Mouse (Mus musculus) myocyte (in vitro differentiated cells): Measurements from ENCODE around the gene Mfsd5. TPM values are rescaled to one million over a fixed set of nuclear protein-coding genes. Genes with fewer than 3 reads are reported as not detected.
A peak's percentile ranks its signal among the peaks of the same experiment; 100 is the strongest.

Experiments used
- H3K27me3 ChIP-seq: one replicate; pipeline ENCODE4 v1.6.1; 2011; ENCODE audit not compliant: control insufficient read depth, insufficient read depth, insufficient read length
- H3K36me3 ChIP-seq: one replicate; pipeline ENCODE4 v1.6.1; 2011; ENCODE audit not compliant: control insufficient read depth, insufficient read depth
- H3K4me2 ChIP-seq: one replicate; pipeline ENCODE4 v1.6.1; 2011; ENCODE audit warnings: low read depth, control low read depth
- H3K4me3 ChIP-seq: one replicate; pipeline ENCODE4 v1.5.1; 2011; ENCODE audit warnings: mild to moderate bottlenecking, control low read depth, moderate library complexity
- H3K79me2 ChIP-seq: one replicate; pipeline ENCODE4 v1.6.1; 2011; ENCODE audit not compliant: control insufficient read depth, insufficient read depth
- H3ac ChIP-seq: one replicate; pipeline ENCODE4 v1.6.1; 2011; ENCODE audit not compliant: control insufficient read depth, insufficient read length
- CEBPB ChIP-seq: IDR thresholded peaks from 2 replicates; pipeline ENCODE4 v1.6.1; 2011; ENCODE audit warnings: mild to moderate bottlenecking, moderate library complexity; ENCODE audit not compliant: poor library complexity, insufficient read depth, severe bottlenecking
- E2F4 ChIP-seq: IDR thresholded peaks from one replicate; pipeline ENCODE4 v1.6.1; 2011; ENCODE audit warnings: mild to moderate bottlenecking, control low read depth, moderate library complexity; ENCODE audit not compliant: insufficient read depth
- MAX ChIP-seq: IDR thresholded peaks from one replicate; pipeline ENCODE4 v1.6.1; 2011; ENCODE audit warnings: low read depth, mild to moderate bottlenecking, control low read depth
- MYOD1 ChIP-seq, 3 experiments: IDR thresholded peaks; one replicate each; pipeline ENCODE4 v1.6.1; 2011; ENCODE audit warnings: control low read depth in 2 of 3, low read depth in 2 of 3, mild to moderate bottlenecking in 2 of 3, moderate library complexity in 1 of 3; ENCODE audit not compliant: insufficient read length in 2 of 3, control insufficient read depth in 1 of 3
- MYOG ChIP-seq, 3 experiments: IDR thresholded peaks; one replicate each; pipeline ENCODE4 v1.6.1; 2011; ENCODE audit warnings: control low read depth in 2 of 3, low read depth in 2 of 3, mild to moderate bottlenecking in 2 of 3; ENCODE audit not compliant: insufficient read length in 2 of 3, control insufficient read depth in 1 of 3, insufficient read depth in 1 of 3
- POLR2A ChIP-seq: IDR thresholded peaks from one replicate; pipeline ENCODE4 v1.6.1; 2011; ENCODE audit warnings: low read depth, mild to moderate bottlenecking, control low read depth, moderate library complexity; ENCODE audit not compliant: insufficient read length
- POLR2AphosphoS2 ChIP-seq: IDR thresholded peaks from one replicate; pipeline ENCODE4 v1.6.1; 2011; ENCODE audit warnings: low read depth, control low read depth; ENCODE audit not compliant: insufficient read length
- REST ChIP-seq: IDR thresholded peaks from one replicate; pipeline ENCODE4 v1.6.1; 2011; ENCODE audit warnings: mild to moderate bottlenecking, control low read depth, moderate library complexity; ENCODE audit not compliant: insufficient read depth, insufficient read length
- SRF ChIP-seq: IDR thresholded peaks from one replicate; pipeline ENCODE4 v1.6.1; 2011; ENCODE audit warnings: low read depth; ENCODE audit not compliant: control insufficient read depth, insufficient read length
- TCF12 ChIP-seq: IDR thresholded peaks from one replicate; pipeline ENCODE4 v1.6.1; 2011; ENCODE audit warnings: mild to moderate bottlenecking, control low read depth; ENCODE audit not compliant: poor library complexity, insufficient read depth, severe bottlenecking
- TCF3 ChIP-seq: IDR thresholded peaks from one replicate; pipeline ENCODE4 v1.6.1; 2011; ENCODE audit warnings: low read depth, control low read depth; ENCODE audit not compliant: insufficient read length
- USF1 ChIP-seq: IDR thresholded peaks from one replicate; pipeline ENCODE4 v1.6.1; 2011; ENCODE audit warnings: low read depth, mild to moderate bottlenecking, control low read depth, moderate library complexity
- polyA plus RNA-seq: library from polyadenylated mRNA; unstranded; fragments of >200 nt; fragmentation: generic; extraction: Trizol; gene quantifications from one replicate; pipeline ENCODE4 v1.2.1, GENCODE M21; 2012; ENCODE audit warnings: missing spikeins

Gene Mfsd5
- polyA plus RNA-seq, 1 experiment: 83.3 TPM

DNA sequence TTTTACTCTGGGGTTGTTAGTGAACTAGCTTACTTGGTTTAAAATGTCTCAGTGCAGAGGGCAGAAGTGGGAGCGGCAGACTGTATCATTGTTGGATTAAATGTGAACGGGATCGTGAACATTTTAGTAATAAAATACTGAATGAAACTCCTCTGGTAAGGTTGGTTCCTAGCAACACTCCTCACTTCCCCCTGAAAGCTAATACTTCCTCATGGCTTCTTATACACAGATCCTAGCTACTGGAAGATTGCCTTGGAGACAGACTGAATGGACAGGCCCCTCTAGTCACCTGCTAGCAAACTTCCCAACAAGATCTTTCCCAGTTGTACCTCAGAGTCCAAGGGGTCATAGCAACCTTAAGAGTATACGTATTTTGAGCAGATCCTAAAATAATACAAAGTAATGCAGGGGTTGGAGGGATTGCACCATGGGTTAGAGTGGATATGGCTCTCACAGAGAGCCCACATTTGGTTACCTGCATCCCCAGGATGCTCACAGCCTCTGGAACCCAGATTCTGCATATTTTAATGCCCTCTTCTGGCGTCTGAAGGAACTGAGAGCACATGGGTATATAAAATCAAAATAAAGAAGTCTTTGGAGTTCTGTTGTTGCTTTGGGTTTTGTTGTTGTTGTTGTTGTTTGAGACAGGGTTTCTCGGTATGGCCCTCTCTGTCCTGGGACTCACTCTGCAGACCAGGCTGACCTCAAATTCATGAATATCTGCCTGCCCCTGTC is 5.1 kb upstream of the Mfsd5 start:
- H3ac ChIP-seq: no peak overlapping the region
- no peaks in the 10 kb centered on the region for H3K79me2 ChIP-seq
- H3K36me3 ChIP-seq: no peaks in the 10 kb centered on the region
- TF ChIP-seq REST (no peak), MYOD1 (IDR thresholded peaks at IDR 0.05; ENCODE audit: control insufficient read depth in 1 of 3, insufficient read length in 2 of 3, low read depth in 2 of 3) (no peak), SRF (no peak), TCF3 (no peak), E2F4 (no peak)
- H3K27me3 ChIP-seq: no peaks in the 10 kb centered on the region
- H3K4me3 ChIP-seq: no peak overlapping the region
- no peak overlapping the region for H3K4me2 ChIP-seq

DNA sequence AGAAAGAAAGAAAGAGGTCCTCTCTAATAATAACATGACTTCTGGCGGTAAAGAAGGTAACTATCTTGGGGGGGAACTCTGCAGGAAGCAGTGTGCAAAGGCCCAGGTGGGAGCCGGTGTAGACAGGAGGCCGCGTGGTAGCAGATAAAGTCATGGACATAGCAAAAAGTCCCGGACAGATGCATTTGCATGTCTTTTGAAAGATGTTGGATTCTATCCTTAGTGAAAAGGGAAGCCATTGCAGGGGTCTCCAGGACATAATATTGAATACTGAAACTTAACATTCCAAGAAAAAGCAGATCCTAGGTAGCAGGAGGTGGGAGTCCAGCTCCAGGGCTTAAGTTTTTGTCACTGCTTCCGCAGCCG is 545 bp upstream of the Mfsd5 start:
- Histone ChIP-seq H3ac (peak overlapping the region; percentile 32), H3K27me3 (no peaks in the 10 kb centered on the region), H3K4me3 (peak overlapping the region; percentile 69), H3K79me2 (peaks cover 16% of the 10 kb centered on the region), H3K36me3 (no peaks in the 10 kb centered on the region), H3K4me2 (peak overlapping the region; percentile 87)
- TF ChIP-seq CEBPB (no peak), MAX (no peak), USF1 (no peak)

DNA sequence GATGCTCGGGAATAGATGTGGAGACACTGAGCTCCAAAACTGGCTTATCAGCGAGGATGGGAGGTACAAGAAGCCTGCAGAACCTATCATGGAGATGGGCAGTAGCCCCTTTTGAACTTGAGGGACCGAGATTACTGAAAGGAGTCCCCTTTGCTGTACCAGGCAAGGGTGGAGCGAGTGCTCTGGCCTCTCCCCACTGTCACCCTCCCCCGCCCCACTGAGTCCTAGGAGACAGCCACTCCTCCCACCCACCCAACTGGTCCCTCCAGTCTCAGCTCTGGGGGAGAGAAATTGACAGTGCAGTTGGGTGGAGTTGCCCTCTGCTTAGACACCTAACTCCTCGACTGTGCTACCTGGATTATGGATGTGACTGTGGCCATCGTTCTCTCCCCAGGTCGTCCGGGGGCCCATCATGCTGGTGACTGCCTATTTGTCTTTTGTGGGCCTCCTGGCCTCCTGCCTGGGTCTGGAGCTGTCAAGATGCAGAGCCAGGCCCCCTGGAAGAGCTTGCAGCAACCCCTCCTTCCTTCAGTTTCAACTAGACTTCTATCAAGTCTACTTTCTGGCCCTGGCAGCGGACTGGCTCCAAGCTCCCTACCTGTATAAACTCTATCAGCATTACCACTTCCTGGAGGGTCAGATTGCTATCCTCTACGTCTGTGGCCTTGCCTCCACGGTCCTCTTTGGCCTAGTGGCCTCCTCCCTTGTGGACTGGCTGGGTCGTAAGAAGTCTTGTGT is 698 bp downstream of the Mfsd5 start:
- Histone ChIP-seq H3K79me2 (peaks cover 16% of the 10 kb centered on the region), H3K4me2 (peak overlapping the region; percentile 96), H3K36me3 (no peaks in the 10 kb centered on the region), H3K27me3 (no peaks in the 10 kb centered on the region), H3K4me3 (peak overlapping the region; percentile 69), H3ac (peak overlapping the region; percentile 32)
- TF ChIP-seq MYOG (IDR thresholded peaks at IDR 0.05; ENCODE audit: control insufficient read depth in 1 of 3, insufficient read depth in 1 of 3, insufficient read length in 2 of 3, low read depth in 2 of 3): no peak
- TF ChIP-seq TCF3: no peak
- no peak for TF ChIP-seq POLR2A
- no peak for TF ChIP-seq MYOD1 (IDR thresholded peaks at IDR 0.05; ENCODE audit: control insufficient read depth in 1 of 3, insufficient read length in 2 of 3, low read depth in 2 of 3)
- no peak for TF ChIP-seq MAX
- no peak for TF ChIP-seq CEBPB

DNA sequence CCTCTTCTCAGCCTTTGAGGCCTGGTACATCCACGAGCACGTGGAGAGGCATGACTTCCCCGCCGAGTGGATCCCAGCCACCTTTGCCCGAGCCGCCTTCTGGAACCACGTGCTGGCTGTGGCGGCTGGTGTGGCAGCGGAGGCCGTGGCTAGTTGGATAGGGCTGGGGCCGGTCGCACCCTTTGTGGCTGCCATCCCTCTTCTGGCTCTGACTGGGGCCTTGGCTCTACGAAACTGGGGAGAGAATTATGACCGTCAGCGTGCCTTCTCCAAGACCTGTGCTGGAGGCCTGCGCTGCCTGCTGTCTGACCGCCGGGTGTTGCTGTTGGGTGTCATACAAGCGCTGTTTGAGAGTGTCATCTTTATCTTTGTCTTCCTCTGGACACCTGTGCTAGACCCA is 1.4 kb downstream of the Mfsd5 start:
- no peak for TF ChIP-seq POLR2A
- no peak for TF ChIP-seq POLR2AphosphoS2
- TF ChIP-seq SRF: no peak
- no peak for TF ChIP-seq MYOD1 (IDR thresholded peaks at IDR 0.05; ENCODE audit: control insufficient read depth in 1 of 3, insufficient read length in 2 of 3, low read depth in 2 of 3)
- TF ChIP-seq REST: no peak
- TF ChIP-seq USF1: no peak
- TF ChIP-seq CEBPB: no peak
- no peak for TF ChIP-seq TCF12
- TF ChIP-seq E2F4: no peak
- TF ChIP-seq MAX: no peak
- no peak for TF ChIP-seq MYOG (IDR thresholded peaks at IDR 0.05; ENCODE audit: control insufficient read depth in 1 of 3, insufficient read depth in 1 of 3, insufficient read length in 2 of 3, low read depth in 2 of 3)
- TF ChIP-seq TCF3: no peak
- Histone ChIP-seq H3K4me3 (peak overlapping the region; percentile 69), H3K36me3 (no peaks in the 10 kb centered on the region), H3K4me2 (peak overlapping the region; percentile 96), H3ac (peak overlapping the region; percentile 32), H3K79me2 (peaks cover 16% of the 10 kb centered on the region), H3K27me3 (no peaks in the 10 kb centered on the region)

DNA sequence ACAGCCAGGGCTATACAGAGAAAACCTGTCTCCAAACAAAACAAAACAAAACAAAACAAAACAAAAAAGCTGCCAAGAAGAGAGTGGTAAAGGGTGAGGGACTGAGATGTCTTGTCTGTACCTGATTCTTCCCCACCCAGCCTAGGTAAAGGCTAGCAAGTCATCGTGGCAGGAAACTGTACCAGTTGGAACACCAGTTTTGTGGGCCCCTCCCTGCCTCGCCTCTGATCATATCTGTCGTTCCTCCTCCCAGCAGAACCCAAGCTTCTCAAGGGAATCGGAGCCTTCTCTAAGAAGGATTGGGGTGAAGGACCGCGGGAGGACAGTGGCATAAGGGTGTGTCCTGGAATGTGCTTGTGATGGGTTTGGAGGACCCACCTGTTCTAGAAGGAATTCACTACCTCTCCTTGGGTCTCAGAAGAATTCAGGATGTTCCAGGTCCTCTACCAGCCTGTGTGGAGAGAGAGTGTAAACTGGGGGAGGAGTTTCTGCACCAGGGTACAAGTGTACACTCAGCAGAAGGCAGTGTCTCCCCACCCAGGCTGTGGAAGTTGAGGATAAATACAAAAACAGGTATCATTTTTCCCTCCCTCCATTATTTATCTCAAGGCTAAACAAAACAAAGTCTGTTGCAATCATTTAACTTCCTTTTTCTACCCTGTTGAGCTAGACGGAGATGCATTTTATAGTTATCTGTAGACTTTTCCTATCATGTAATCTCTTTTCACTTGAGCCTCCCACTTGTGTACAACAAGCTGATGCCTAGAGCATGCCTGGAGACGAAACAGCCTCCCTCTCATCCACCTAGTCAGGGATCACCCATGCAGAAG is 3.4 kb downstream of the Mfsd5 start:
- Histone ChIP-seq H3ac (no peak overlapping the region), H3K27me3 (no peaks in the 10 kb centered on the region), H3K79me2 (peaks cover 16% of the 10 kb centered on the region), H3K4me2 (no peak overlapping the region), H3K4me3 (no peak overlapping the region), H3K36me3 (no peaks in the 10 kb centered on the region)
- TF ChIP-seq POLR2A: no peak
- no peak for TF ChIP-seq POLR2AphosphoS2
- no peak for TF ChIP-seq REST
- TF ChIP-seq MYOD1 (IDR thresholded peaks at IDR 0.05; ENCODE audit: control insufficient read depth in 1 of 3, insufficient read length in 2 of 3, low read depth in 2 of 3): no peak
- TF ChIP-seq MYOG (IDR thresholded peaks at IDR 0.05; ENCODE audit: control insufficient read depth in 1 of 3, insufficient read depth in 1 of 3, insufficient read length in 2 of 3, low read depth in 2 of 3): no peak
- TF ChIP-seq E2F4: no peak
- TF ChIP-seq SRF: no peak
